Mouse (Mus musculus) liver, embryonic 11.5 days (tissue): Measurements from ENCODE around the gene Aacs. TPM values are rescaled to one million over a fixed set of nuclear protein-coding genes. Genes with fewer than 3 reads are reported as not detected.
A peak's percentile ranks its signal among the peaks of the same experiment; 100 is the strongest.

ENCODE experiments used
- ATAC-seq: fragments of 200-750 bp; cut with Nextera tagmentation; replicated peaks from 2 replicates; pipeline ENCODE4 v1.8.0; 2017; ENCODE audit warnings: moderate number of reproducible peaks, mild to moderate bottlenecking, moderate TSS enrichment, moderate library complexity; ENCODE audit not compliant: low FRiP score
- DNase-seq: peaks from one replicate; pipeline ENCODE4 v3.0.0-alpha.2; 2017; ENCODE audit warnings: low spot score
- H3K27ac ChIP-seq: fragments of 300-500 bp; sonication (generic); 2 replicates; pipeline ENCODE4 v1.5.1; 2014; ENCODE audit warnings: mild to moderate bottlenecking, low read depth, low read length, control low read depth
- H3K27me3 ChIP-seq: fragments of 300-500 bp; sonication (generic); replicated peaks from 2 replicates; pipeline ENCODE4 v1.6.1; 2014; ENCODE audit warnings: low read length, mixed read lengths; ENCODE audit not compliant: control insufficient read depth, insufficient read depth
- H3K36me3 ChIP-seq: fragments of 300-500 bp; sonication (generic); 2 replicates; pipeline ENCODE4 v1.6.1; 2014; ENCODE audit warnings: mild to moderate bottlenecking, low read length, moderate library complexity, mixed read lengths; ENCODE audit not compliant: control insufficient read depth, insufficient read depth
- H3K4me1 ChIP-seq: fragments of 300-500 bp; sonication (generic); replicated peaks from 2 replicates; pipeline ENCODE4 v1.6.1; 2014; ENCODE audit warnings: low read length, mixed read lengths; ENCODE audit not compliant: control insufficient read depth, insufficient read depth
- H3K4me2 ChIP-seq: fragments of 300-500 bp; sonication (generic); 2 replicates; pipeline ENCODE4 v1.6.1; 2014; ENCODE audit warnings: mild to moderate bottlenecking, control low read depth, moderate library complexity
- H3K4me3 ChIP-seq: fragments of 300-500 bp; sonication (generic); 2 replicates; pipeline ENCODE4 v1.5.1; 2014; ENCODE audit warnings: low read depth, low read length, control low read depth
- H3K9ac ChIP-seq: fragments of 300-500 bp; sonication (generic); 2 replicates; pipeline ENCODE4 v1.6.1; 2014; ENCODE audit warnings: low read depth, low read length, control low read depth
- H3K9me3 ChIP-seq: fragments of 300-500 bp; sonication (generic); 2 replicates; pipeline ENCODE4 v1.6.1; 2016; ENCODE audit warnings: low read length, inconsistent platforms, mixed read lengths; ENCODE audit not compliant: control insufficient read depth
- WGBS: fragments of 180-500 bp; shearing (Covaris S2); extraction: QIAGEN DNeasy Blood & Tissue Kit; methylation state at CpG from one replicate; pipeline ENCODE4 v1.1.7; 2014; 5-methylcytosine and 5-hydroxymethylcytosine counted together
- polyA plus RNA-seq: library from polyadenylated mRNA; unstranded; fragments of >200 nt; fragmentation: Nextera tagmentation; extraction: Ambion mirVana; gene quantifications from 2 replicates; pipeline ENCODE4 v1.2.1, GENCODE M21; 2014

The Aacs gene
- polyA plus RNA-seq, 1 experiment from 2014 or later, result 29.7 TPM

GRCm38 (mm10) chr5:125470713-125471112 is 4.9 kb upstream of the Aacs start:
- Histone ChIP-seq H3K9me3 (no peaks in the 10 kb centered on the region), H3K27me3 (no peaks in the 10 kb centered on the region), H3K4me2 (no peak overlapping the region), H3K4me1 (0 out of 2 replicates have a peak, but pooled peaks cover 2% of the 10 kb centered on the region), H3K27ac (no peak overlapping the region), H3K9ac (no peak overlapping the region), H3K4me3 (no peak overlapping the region), H3K36me3 (no peaks in the 10 kb centered on the region)
- 90% methylated on average over 4 of the region's 4 CpGs for WGBS
- no peak for DNase-seq
- no peak for ATAC-seq

- 77% methylated on average over 9 of the region's 9 CpGs for WGBS
- no peak for ATAC-seq
- DNase-seq, result no peak
- H3K4me2 ChIP-seq, result no peak overlapping the region
- H3K4me1 ChIP-seq, result peaks cover 18% of the 10 kb centered on the region
- H3K4me3 ChIP-seq, result no peak overlapping the region
- no peaks in the 10 kb centered on the region for H3K9me3 ChIP-seq
- no peaks in the 10 kb centered on the region for H3K27me3 ChIP-seq
- H3K27ac ChIP-seq, result no peak overlapping the region
- H3K36me3 ChIP-seq, result no peaks in the 10 kb centered on the region
- H3K9ac ChIP-seq, result no peak overlapping the region
Measured at GRCm38 (mm10) chr5:125472796-125473475, 2.7 kb upstream of the Aacs start.

- Histone ChIP-seq H3K4me3 (peak overlapping the region; percentile 89), H3K9me3 (no peaks in the 10 kb centered on the region), H3K4me2 (peak overlapping the region; percentile 99), H3K36me3 (no peaks in the 10 kb centered on the region), H3K27me3 (no peaks in the 10 kb centered on the region), H3K27ac (peak overlapping the region; percentile 71; the same call in 1 of the 2 replicates), H3K4me1 (peaks cover 18% of the 10 kb centered on the region), H3K9ac (peak overlapping the region; percentile 67)
- 51% methylated on average over 12 of the region's 12 CpGs for WGBS
- DNase-seq (no peak), ATAC-seq (peak; percentile 10)
Measured at GRCm38 (mm10) chr5:125475030-125475429, 584 bp upstream of the Aacs start.

- Histone ChIP-seq H3K4me2 (peak overlapping the region; percentile 99), H3K9ac (peak overlapping the region; percentile 78), H3K27me3 (no peaks in the 10 kb centered on the region), H3K36me3 (no peaks in the 10 kb centered on the region), H3K4me3 (peak overlapping the region; percentile 89), H3K9me3 (no peaks in the 10 kb centered on the region), H3K27ac (no peak overlapping the region; the same call in 1 of the 2 replicates), H3K4me1 (peaks cover 18% of the 10 kb centered on the region)
- WGBS, result 23% methylated on average over 5 of the region's 5 CpGs
- DNase-seq (no peak), ATAC-seq (no peak; the same call in 1 of the 2 replicates)
Measured at GRCm38 (mm10) chr5:125476286-125476625, 642 bp downstream of the Aacs start.

- Histone ChIP-seq H3K27me3 (no peaks in the 10 kb centered on the region), H3K4me3 (peak overlapping the region; percentile 89), H3K4me2 (peak overlapping the region; percentile 99), H3K36me3 (no peaks in the 10 kb centered on the region), H3K9me3 (no peaks in the 10 kb centered on the region), H3K4me1 (peaks cover 18% of the 10 kb centered on the region), H3K27ac (no peak overlapping the region), H3K9ac (peak overlapping the region; percentile 78; the same call in 1 of the 2 replicates)
- ATAC-seq (no peak), DNase-seq (no peak)
- WGBS, result 71% methylated on average over 7 of the region's 7 CpGs
Measured at GRCm38 (mm10) chr5:125476799-125477198, 1.2 kb downstream of the Aacs start.

GRCm38 (mm10) chr5:125477533-125477932 is 1.9 kb downstream of the Aacs start:
- DNase-seq (no peak), ATAC-seq (no peak)
- 70% methylated on average over 7 of the region's 7 CpGs for WGBS
- H3K27ac ChIP-seq, result no peak overlapping the region
- no peaks in the 10 kb centered on the region for H3K27me3 ChIP-seq
- H3K4me1 ChIP-seq, result peaks cover 18% of the 10 kb centered on the region
- peak overlapping the region; percentile 99 for H3K4me2 ChIP-seq
- no peaks in the 10 kb centered on the region for H3K36me3 ChIP-seq
- 0 out of 2 replicates have a peak overlapping the region, but pooled peaks have one; percentile 89 for H3K4me3 ChIP-seq
- H3K9me3 ChIP-seq, result no peaks in the 10 kb centered on the region
- no peak overlapping the region for H3K9ac ChIP-seq

- H3K9ac ChIP-seq, result no peak overlapping the region
- 77% methylated on average over 7 of the region's 7 CpGs for WGBS
- no peaks in the 10 kb centered on the region for H3K27me3 ChIP-seq
- no peaks in the 10 kb centered on the region; the same call in 1 of the 2 replicates for H3K36me3 ChIP-seq
- no peak overlapping the region for H3K27ac ChIP-seq
- no peak overlapping the region for H3K4me2 ChIP-seq
- ATAC-seq (no peak), DNase-seq (no peak)
- H3K4me1 ChIP-seq, result peaks cover 18% of the 10 kb centered on the region
- no peak overlapping the region for H3K4me3 ChIP-seq
- H3K9me3 ChIP-seq, result no peaks in the 10 kb centered on the region
Measured at GRCm38 (mm10) chr5:125478037-125478436, 2.4 kb downstream of the Aacs start.

- WGBS, result 91% methylated on average over 3 of the region's 3 CpGs
- H3K36me3 ChIP-seq, result no peaks in the 10 kb centered on the region; the same call in 1 of the 2 replicates
- H3K4me1 ChIP-seq, result peaks cover 18% of the 10 kb centered on the region
- no peak overlapping the region for H3K27ac ChIP-seq
- no peak overlapping the region for H3K4me3 ChIP-seq
- no peak for ATAC-seq
- no peaks in the 10 kb centered on the region for H3K27me3 ChIP-seq
- no peak for DNase-seq
- H3K4me2 ChIP-seq, result no peak overlapping the region
- no peaks in the 10 kb centered on the region for H3K9me3 ChIP-seq
- no peak overlapping the region for H3K9ac ChIP-seq
Measured at GRCm38 (mm10) chr5:125479376-125479775, 3.8 kb downstream of the Aacs start.
